Comparison of ENCODE assay signal across 26 mouse cellular contexts in the genomic region with DNA sequence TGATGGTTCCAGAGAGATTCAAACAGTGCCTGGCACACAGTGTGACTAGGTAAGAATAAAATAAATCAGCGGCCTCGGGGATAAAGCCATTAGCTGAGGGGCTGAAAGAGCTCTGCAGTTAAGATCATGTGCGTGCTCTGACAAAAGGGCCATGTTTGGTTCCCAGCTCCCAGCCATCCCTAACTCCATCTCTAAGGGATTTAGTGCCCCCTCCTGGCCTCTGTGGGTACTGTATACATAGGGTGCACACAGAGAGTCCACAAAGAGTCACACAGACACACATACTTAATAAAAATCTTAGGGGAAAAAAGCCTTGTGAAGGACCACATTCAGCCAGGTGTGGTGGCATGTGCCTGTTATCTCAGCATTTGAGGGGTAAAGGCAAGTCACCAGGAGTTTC. TPM values are rescaled to one million over a fixed set of nuclear protein-coding genes. Genes with fewer than 3 reads are reported as not detected.
DNase-seq lines count a peak whose midpoint lies in the region; ATAC-seq and TF ChIP-seq lines count a peak whose summit lies in the region.
"Had no signal": no experiment of that assay in that cellular context is flagged by ENCODE, and none has a peak within 500 bp of the region (broad histone marks: within the 10 kb centered on the region; RNA-seq: fewer than 3 reads in every experiment).

No protein-coding gene starts in this region.

- no peak for DNase-seq in kidney, postnatal 0 days (ENCODE audit: low spot score)
- no peak for DNase-seq in kidney, adult 8-10 months
- DNase-seq in midbrain, embryonic 14.5 days: peak; percentile 3
- no peak for DNase-seq in midbrain, embryonic 10.5 days (ENCODE audit: low spot score)
- DNase-seq in ES-CJ7 (ENCODE audit: low read depth, low spot score): peak; percentile 69
- DNase-seq in naive thymus-derived CD4-positive, alpha-beta T cell, adult 2 months (ENCODE audit: low read depth): peak; percentile 13
- DNase-seq in embryo, embryonic 9.5 days (ENCODE audit: extremely low spot score): no peak
- DNase-seq: adrenal gland, postnatal 10 days; cerebellum, adult 11-12 months; cerebellum, postnatal 25 days; embryo, embryonic 11 days; heart, adult 18-20 months; heart, postnatal 36 days; kidney, adult 18-20 months; kidney, postnatal 14 days; right cerebral cortex, postnatal 25 days; thymus, postnatal 36 days had no signal

- H3K9ac ChIP-seq in kidney, postnatal 0 days (ENCODE audit: low read depth, low read length): no peak overlapping the region
- no peak overlapping the region for H3K9ac ChIP-seq in midbrain, embryonic 14.5 days (replicated peaks; ENCODE audit: low read length)
- H3K9ac ChIP-seq in forebrain, embryonic 13.5 days: no peak overlapping the region
- H3K9ac ChIP-seq: embryonic facial prominence, embryonic 15.5 days; heart, embryonic 13.5 days; liver, embryonic 15.5 days had no signal

- H3K9me3 ChIP-seq in kidney, postnatal 0 days (replicated peaks; ENCODE audit: low read length): no peaks in the 10 kb centered on the region
- H3K9me3 ChIP-seq in midbrain, embryonic 14.5 days (ENCODE audit: control insufficient read depth, low read length): no peaks in the 10 kb centered on the region
- no peaks in the 10 kb centered on the region for H3K9me3 ChIP-seq in midbrain, embryonic 10.5 days (replicated peaks)
- H3K9me3 ChIP-seq in forebrain, embryonic 13.5 days (replicated peaks): no peaks in the 10 kb centered on the region
- H3K9me3 ChIP-seq: embryonic facial prominence, embryonic 15.5 days; heart, embryonic 13.5 days; limb, embryonic 10.5 days; liver, embryonic 15.5 days had no signal

- WGBS in kidney, postnatal 0 days: 98% methylated on average over 3 of the region's 3 CpGs
- WGBS in midbrain, embryonic 14.5 days: 98% methylated on average over 3 of the region's 3 CpGs
- 96% methylated on average over 3 of the region's 3 CpGs for WGBS in midbrain, embryonic 10.5 days
- 93% methylated on average over 3 of the region's 3 CpGs for WGBS in forebrain, embryonic 13.5 days

- H3K4me3 ChIP-seq in kidney, postnatal 0 days (replicated peaks; ENCODE audit: low read depth, low read length): no peak overlapping the region
- no peak overlapping the region for H3K4me3 ChIP-seq in midbrain, embryonic 14.5 days (replicated peaks; ENCODE audit: low read depth, low read length)
- no peak overlapping the region for H3K4me3 ChIP-seq in midbrain, embryonic 10.5 days
- H3K4me3 ChIP-seq in forebrain, embryonic 13.5 days: no peak overlapping the region
- H3K4me3 ChIP-seq: embryonic facial prominence, embryonic 15.5 days; heart, embryonic 13.5 days; limb, embryonic 10.5 days; liver, embryonic 15.5 days; megakaryocyte, embryonic 14.5 days had no signal

- H3K4me1 ChIP-seq in kidney, postnatal 0 days (replicated peaks; ENCODE audit: insufficient read depth, low read length): no peaks in the 10 kb centered on the region
- no peaks in the 10 kb centered on the region for H3K4me1 ChIP-seq in midbrain, embryonic 14.5 days (ENCODE audit: control insufficient read depth, insufficient read depth, low read length)
- H3K4me1 ChIP-seq in midbrain, embryonic 10.5 days: peaks cover 6% of the 10 kb centered on the region; the same call in 1 of the 2 replicates
- 0 out of 2 replicates have a peak, but pooled peaks cover 4% of the 10 kb centered on the region for H3K4me1 ChIP-seq in forebrain, embryonic 13.5 days
- H3K4me1 ChIP-seq: embryonic facial prominence, embryonic 15.5 days; liver, embryonic 15.5 days had no signal

- no peak overlapping the region for H3K27ac ChIP-seq in kidney, postnatal 0 days
- H3K27ac ChIP-seq in midbrain, embryonic 14.5 days (replicated peaks; ENCODE audit: low read depth, low read length): no peak overlapping the region
- H3K27ac ChIP-seq in midbrain, embryonic 10.5 days (replicated peaks): no peak overlapping the region
- no peak overlapping the region for H3K27ac ChIP-seq in forebrain, embryonic 13.5 days
- H3K27ac ChIP-seq: embryonic facial prominence, embryonic 15.5 days; heart, embryonic 13.5 days; limb, embryonic 10.5 days; liver, embryonic 15.5 days had no signal

- H3K27me3 ChIP-seq in kidney, postnatal 0 days (ENCODE audit: insufficient read depth, low read length): no peaks in the 10 kb centered on the region
- H3K27me3 ChIP-seq in midbrain, embryonic 14.5 days (ENCODE audit: control insufficient read depth, insufficient read depth, low read length): no peaks in the 10 kb centered on the region
- H3K27me3 ChIP-seq in midbrain, embryonic 10.5 days (ENCODE audit: low read depth, poor library complexity, severe bottlenecking): no peaks in the 10 kb centered on the region
- no peaks in the 10 kb centered on the region for H3K27me3 ChIP-seq in forebrain, embryonic 13.5 days
- H3K27me3 ChIP-seq: embryonic facial prominence, embryonic 15.5 days; heart, embryonic 13.5 days; liver, embryonic 15.5 days had no signal

- TF ChIP-seq CTCF in kidney, postnatal 0 days (IDR thresholded peaks at IDR 0.05; ENCODE audit: low read depth): peak; percentile 15; the same call in 1 of the 2 replicates

- peaks cover 2% of the 10 kb centered on the region; the same call in 1 of the 2 replicates for H3K36me3 ChIP-seq in kidney, postnatal 0 days (ENCODE audit: insufficient read depth, low read length)
- H3K36me3 ChIP-seq in midbrain, embryonic 14.5 days (ENCODE audit: control insufficient read depth, insufficient read depth, low read length): peaks cover 11% of the 10 kb centered on the region
- H3K36me3 ChIP-seq in midbrain, embryonic 10.5 days: peaks cover 22% of the 10 kb centered on the region
- H3K36me3 ChIP-seq in forebrain, embryonic 13.5 days (ENCODE audit: poor library complexity, severe bottlenecking): peaks cover 10% of the 10 kb centered on the region

- ATAC-seq in kidney, postnatal 0 days (replicated peaks; ENCODE audit: low FRiP score, low read depth): no peak
- ATAC-seq in midbrain, embryonic 14.5 days (ENCODE audit: low FRiP score, low TSS enrichment): no peak
- ATAC-seq in forebrain, embryonic 13.5 days: no peak
- ATAC-seq: activated CD4-positive, CD25-positive, alpha-beta regulatory T cell, adult 4 months; hindbrain, embryonic 16.5 days; midbrain, embryonic 16.5 days had no signal

- no peak overlapping the region for H3K4me2 ChIP-seq in kidney, postnatal 0 days (ENCODE audit: low read length)
- H3K4me2 ChIP-seq in midbrain, embryonic 14.5 days (ENCODE audit: low read length): no peak overlapping the region
- no peak overlapping the region for H3K4me2 ChIP-seq in forebrain, embryonic 13.5 days
- H3K4me2 ChIP-seq: embryonic facial prominence, embryonic 15.5 days; heart, embryonic 13.5 days; liver, embryonic 15.5 days had no signal

RNA-seq across cellular contexts. Expression of a gene that starts 15.7 kb away (rescaled TPM):
- 2.9 and 3.0 TPM in 2 replicates for polyA plus RNA-seq in kidney, postnatal 0 days (2015; fragmentation: Nextera tagmentation; extraction: Ambion mirVana)
- 3.1 TPM in 2 replicates for polyA plus RNA-seq in midbrain, embryonic 14.5 days (2014; fragmentation: Nextera tagmentation; extraction: Ambion mirVana)
- 2.2 and 2.8 TPM in 2 replicates for polyA plus RNA-seq in midbrain, embryonic 10.5 days (2016; fragmentation: Nextera tagmentation; extraction: Ambion mirVana)
- 2.2 and 3.3 TPM in 2 replicates for polyA plus RNA-seq in forebrain, embryonic 13.5 days (2015; fragmentation: Nextera tagmentation; extraction: Ambion mirVana)

Comparison
In these comparisons a context has a peak if more than half of its experiments do, and no peak if none do; other contexts are left out.
1. DNase-seq: peak in midbrain, embryonic 14.5 days (single experiment), ES-CJ7 (single experiment) and naive thymus-derived CD4-positive, alpha-beta T cell, adult 2 months (single experiment); none in kidney, postnatal 0 days (single experiment), kidney, adult 8-10 months (0 of 2), midbrain, embryonic 10.5 days (single experiment) and embryo, embryonic 9.5 days (single experiment).